Mouse (Mus musculus) midbrain, embryonic 12.5 days (tissue): ENCODE data around the gene Zfp276. TPM values are rescaled to one million over a fixed set of nuclear protein-coding genes. Genes with fewer than 3 reads are reported as not detected.
"Not testable (repeated sequence)": the region's sequence is repeated elsewhere in the genome, so short reads cannot be mapped to it uniquely, and the experiment has no call there.

Experiments
- ATAC-seq: fragments of 200-750 bp; cut with Nextera tagmentation; 2 replicates; pipeline ENCODE4 v1.8.0; 2017; ENCODE audit warnings: low read depth, moderate TSS enrichment, moderate library complexity; ENCODE audit not compliant: low FRiP score
- H3K27ac ChIP-seq: fragments of 300-500 bp; sonication (generic); replicated peaks from 2 replicates; pipeline ENCODE4 v1.5.1; 2016; ENCODE audit warnings: mild to moderate bottlenecking
- H3K27me3 ChIP-seq: fragments of 300-500 bp; sonication (generic); 2 replicates; pipeline ENCODE4 v1.6.1; 2016; ENCODE audit warnings: mild to moderate bottlenecking
- H3K36me3 ChIP-seq: fragments of 300-500 bp; sonication (generic); 2 replicates; pipeline ENCODE4 v1.6.1; 2016
- H3K4me1 ChIP-seq: fragments of 300-500 bp; sonication (generic); 2 replicates; pipeline ENCODE4 v1.6.1; 2016
- H3K4me2 ChIP-seq: fragments of 300-500 bp; sonication (generic); replicated peaks from 2 replicates; pipeline ENCODE4 v1.6.1; 2016; ENCODE audit warnings: mild to moderate bottlenecking, moderate library complexity
- H3K4me3 ChIP-seq: fragments of 300-500 bp; sonication (generic); 2 replicates; pipeline ENCODE4 v1.5.1; 2016; ENCODE audit warnings: mild to moderate bottlenecking
- H3K9ac ChIP-seq: fragments of 300-500 bp; sonication (generic); replicated peaks from 2 replicates; pipeline ENCODE4 v1.6.1; 2016; ENCODE audit warnings: mild to moderate bottlenecking, moderate library complexity
- H3K9me3 ChIP-seq: fragments of 300-500 bp; sonication (generic); 2 replicates; pipeline ENCODE4 v1.6.1; 2016; ENCODE audit warnings: mild to moderate bottlenecking
- WGBS: fragments of 180-500 bp; shearing (Covaris S2); methylation state at CpG from one replicate; pipeline ENCODE4 v1.1.7; 2016; 5-methylcytosine and 5-hydroxymethylcytosine counted together
- polyA plus RNA-seq: library from polyadenylated mRNA; unstranded; fragments of >200 nt; fragmentation: Nextera tagmentation; extraction: Ambion mirVana; gene quantifications from 2 replicates; pipeline ENCODE4 v1.2.1, GENCODE M21; 2016

The Zfp276 gene
- polyA plus RNA-seq, 1 experiment from 2014 or later: 28.2 TPM

GRCm38 (mm10) chr8:123279828-123280227 is 25.8 kb downstream of the Zfp276 start:
- Histone ChIP-seq H3K27me3 (no peaks in the 10 kb centered on the region), H3K4me3 (no peak overlapping the region), H3K9me3 (no peaks in the 10 kb centered on the region), H3K4me1 (no peaks in the 10 kb centered on the region), H3K36me3 (peaks cover 23% of the 10 kb centered on the region), H3K9ac (no peak overlapping the region), H3K4me2 (no peak overlapping the region), H3K27ac (no peak overlapping the region)
- WGBS: 91% methylated on average over 4 of the region's 4 CpGs
- ATAC-seq: no peak

- H3K36me3 ChIP-seq: peaks cover 23% of the 10 kb centered on the region
- no peaks in the 10 kb centered on the region for H3K9me3 ChIP-seq
- no peak overlapping the region for H3K9ac ChIP-seq
- H3K4me2 ChIP-seq: no peak overlapping the region
- H3K4me1 ChIP-seq: no peaks in the 10 kb centered on the region
- no peak for ATAC-seq
- H3K27ac ChIP-seq: no peak overlapping the region
- no peaks in the 10 kb centered on the region for H3K27me3 ChIP-seq
- WGBS: 88% methylated on average over 13 of the region's 13 CpGs
- H3K4me3 ChIP-seq: no peak overlapping the region
These were observed 26.5 kb downstream of the Zfp276 start for GRCm38 (mm10) chr8:123280302-123281094.

- H3K27me3 ChIP-seq, H3K4me1 ChIP-seq, H3K9ac ChIP-seq, H3K4me3 ChIP-seq, H3K4me2 ChIP-seq, H3K9me3 ChIP-seq, H3K27ac ChIP-seq, ATAC-seq: not testable (repeated sequence)
- peaks cover 39% of the 10 kb centered on the region for H3K36me3 ChIP-seq
- WGBS: 92% methylated on average over 5 of the region's 6 CpGs
These were observed 29.0 kb downstream of the Zfp276 start for GRCm38 (mm10) chr8:123282994-123283393.

GRCm38 (mm10) chr8:123283991-123284390 is 30.0 kb downstream of the Zfp276 start:
- H3K4me1 ChIP-seq: no peaks in the 10 kb centered on the region

GRCm38 (mm10) chr8:123284493-123284892 is 30.5 kb downstream of the Zfp276 start:
- H3K4me2 ChIP-seq: no peak overlapping the region
- H3K36me3 ChIP-seq: peaks cover 54% of the 10 kb centered on the region
- H3K4me3 ChIP-seq: no peak overlapping the region
- H3K4me1 ChIP-seq: no peaks in the 10 kb centered on the region
- no peak overlapping the region for H3K27ac ChIP-seq
- no peak overlapping the region for H3K9ac ChIP-seq
- no peak for ATAC-seq
- H3K27me3 ChIP-seq: no peaks in the 10 kb centered on the region
- WGBS: 95% methylated on average over 5 of the region's 5 CpGs
- no peaks in the 10 kb centered on the region for H3K9me3 ChIP-seq

More at GRCm38 (mm10) chr8:123283991-123284390, 30.0 kb downstream of the Zfp276 start:
- Histone ChIP-seq H3K9ac (no peak overlapping the region), H3K27me3 (no peaks in the 10 kb centered on the region), H3K4me2 (no peak overlapping the region), H3K9me3 (no peaks in the 10 kb centered on the region), H3K36me3 (peaks cover 49% of the 10 kb centered on the region), H3K4me3 (no peak overlapping the region), H3K27ac (no peak overlapping the region)
- 96% methylated on average over 7 of the region's 7 CpGs for WGBS
- ATAC-seq: no peak

GRCm38 (mm10) chr8:123287362-123287761 is 33.4 kb downstream of the Zfp276 start:
- no peak overlapping the region for H3K9ac ChIP-seq
- WGBS: 96% methylated on average over 17 of the region's 17 CpGs
- H3K27ac ChIP-seq: no peak overlapping the region
- no peaks in the 10 kb centered on the region for H3K27me3 ChIP-seq
- H3K4me2 ChIP-seq: no peak overlapping the region
- H3K4me1 ChIP-seq: no peaks in the 10 kb centered on the region
- peaks cover 49% of the 10 kb centered on the region for H3K36me3 ChIP-seq
- ATAC-seq: no peak
- no peaks in the 10 kb centered on the region for H3K9me3 ChIP-seq
- no peak overlapping the region for H3K4me3 ChIP-seq

GRCm38 (mm10) chr8:123290166-123290565 is 36.2 kb downstream of the Zfp276 start:
- Histone ChIP-seq H3K9ac (no peak overlapping the region), H3K36me3 (peaks cover 55% of the 10 kb centered on the region), H3K4me2 (no peak overlapping the region), H3K27me3 (no peaks in the 10 kb centered on the region), H3K9me3 (no peaks in the 10 kb centered on the region), H3K4me3 (no peak overlapping the region), H3K27ac (no peak overlapping the region), H3K4me1 (no peaks in the 10 kb centered on the region)
- ATAC-seq: no peak
- 76% methylated on average over 4 of the region's 4 CpGs for WGBS

GRCm38 (mm10) chr8:123290679-123291078 is 36.7 kb downstream of the Zfp276 start:
- Histone ChIP-seq H3K36me3 (peaks cover 60% of the 10 kb centered on the region), H3K4me2 (no peak overlapping the region), H3K9me3 (no peaks in the 10 kb centered on the region), H3K27me3 (no peaks in the 10 kb centered on the region), H3K27ac (no peak overlapping the region), H3K4me3 (no peak overlapping the region), H3K9ac (no peak overlapping the region), H3K4me1 (no peaks in the 10 kb centered on the region)
- ATAC-seq: no peak
- WGBS: 93% methylated on average over 8 of the region's 8 CpGs

- Histone ChIP-seq H3K36me3 (peaks cover 64% of the 10 kb centered on the region), H3K27me3 (no peaks in the 10 kb centered on the region), H3K27ac (no peak overlapping the region), H3K4me2 (no peak overlapping the region), H3K9ac (no peak overlapping the region), H3K9me3 (no peaks in the 10 kb centered on the region), H3K4me3 (no peak overlapping the region), H3K4me1 (no peaks in the 10 kb centered on the region)
- no peak for ATAC-seq
- WGBS: 89% methylated on average over 8 of the region's 8 CpGs
These were observed 37.7 kb downstream of the Zfp276 start for GRCm38 (mm10) chr8:123291716-123292115.

- Histone ChIP-seq H3K27ac (no peak overlapping the region), H3K4me1 (no peaks in the 10 kb centered on the region), H3K9me3 (no peaks in the 10 kb centered on the region), H3K4me3 (no peak overlapping the region), H3K27me3 (no peaks in the 10 kb centered on the region), H3K9ac (no peak overlapping the region), H3K36me3 (peaks cover 60% of the 10 kb centered on the region), H3K4me2 (no peak overlapping the region)
- 92% methylated on average over 3 of the region's 3 CpGs for WGBS
- no peak for ATAC-seq
These were observed 38.3 kb downstream of the Zfp276 start for GRCm38 (mm10) chr8:123292281-123292680.

- Histone ChIP-seq H3K9me3 (no peaks in the 10 kb centered on the region), H3K27ac (no peak overlapping the region), H3K4me2 (no peak overlapping the region), H3K36me3 (peaks cover 56% of the 10 kb centered on the region), H3K4me1 (no peaks in the 10 kb centered on the region), H3K4me3 (no peak overlapping the region), H3K27me3 (no peaks in the 10 kb centered on the region), H3K9ac (no peak overlapping the region)
- WGBS: 95% methylated on average over 2 of the region's 2 CpGs
- no peak for ATAC-seq
These were observed 38.8 kb downstream of the Zfp276 start for GRCm38 (mm10) chr8:123292785-123293184.

GRCm38 (mm10) chr8:123298301-123298700 is 44.3 kb downstream of the Zfp276 start:
- no peak overlapping the region for H3K27ac ChIP-seq
- no peak for ATAC-seq
- no peak overlapping the region for H3K9ac ChIP-seq
- no peaks in the 10 kb centered on the region for H3K4me1 ChIP-seq
- no peak overlapping the region for H3K4me3 ChIP-seq
- WGBS: 95% methylated on average over 11 of the region's 11 CpGs
- peaks cover 48% of the 10 kb centered on the region for H3K36me3 ChIP-seq
- no peak overlapping the region for H3K4me2 ChIP-seq
- H3K9me3 ChIP-seq: no peaks in the 10 kb centered on the region
- H3K27me3 ChIP-seq: no peaks in the 10 kb centered on the region

- Histone ChIP-seq H3K4me2 (no peak overlapping the region), H3K4me1 (no peaks in the 10 kb centered on the region), H3K27me3 (no peaks in the 10 kb centered on the region), H3K36me3 (peaks cover 31% of the 10 kb centered on the region), H3K27ac (no peak overlapping the region), H3K9ac (no peak overlapping the region), H3K9me3 (no peaks in the 10 kb centered on the region), H3K4me3 (no peak overlapping the region)
- WGBS: 72% methylated on average over 4 of the region's 4 CpGs
- ATAC-seq: no peak
These were observed 54.7 kb downstream of the Zfp276 start for GRCm38 (mm10) chr8:123308738-123309137.
